Mouse (Mus musculus) myocyte (in vitro differentiated cells): ENCODE measurements around the gene Rnf220.

Source experiments
- CEBPB ChIP-seq: IDR thresholded peaks from 2 replicates; pipeline ENCODE4 v1.6.1; 2011; ENCODE audit warnings: mild to moderate bottlenecking, moderate library complexity; ENCODE audit not compliant: poor library complexity, insufficient read depth, severe bottlenecking
- POLR2A ChIP-seq: IDR thresholded peaks from one replicate; pipeline ENCODE4 v1.6.1; 2011; ENCODE audit warnings: low read depth, mild to moderate bottlenecking, control low read depth, moderate library complexity; ENCODE audit not compliant: insufficient read length
- POLR2AphosphoS2 ChIP-seq: IDR thresholded peaks from one replicate; pipeline ENCODE4 v1.6.1; 2011; ENCODE audit warnings: low read depth, control low read depth; ENCODE audit not compliant: insufficient read length
- USF1 ChIP-seq: IDR thresholded peaks from one replicate; pipeline ENCODE4 v1.6.1; 2011; ENCODE audit warnings: low read depth, mild to moderate bottlenecking, control low read depth, moderate library complexity

DNA sequence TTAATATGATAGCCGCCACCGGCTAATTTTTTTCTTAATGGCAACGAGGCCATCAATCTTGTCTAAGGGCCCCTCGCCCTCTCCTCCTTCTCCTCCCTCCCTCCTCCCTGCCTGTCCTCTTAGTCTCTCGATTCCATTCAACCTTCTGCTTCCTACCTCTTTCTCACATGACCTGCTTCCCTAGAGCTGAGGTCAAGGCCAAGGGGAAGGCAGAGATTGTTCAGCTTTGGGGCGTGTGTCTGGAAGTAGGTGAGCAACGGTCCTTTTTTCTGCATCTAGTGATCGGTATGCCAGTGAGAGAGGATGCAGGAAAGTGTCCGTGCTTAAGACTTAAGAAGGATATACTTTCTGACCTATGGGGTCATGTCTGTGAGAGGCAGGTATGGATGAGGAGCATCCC lies 199.0 kb downstream of the Rnf220 start:
- no peak for TF ChIP-seq POLR2A
- no peak for TF ChIP-seq USF1
- TF ChIP-seq CEBPB: no peak
- no peak for TF ChIP-seq POLR2AphosphoS2
